Mouse (Mus musculus) R1 (cell line): ENCODE measurements around the gene Atp6v1g1.

ENCODE experiments used
- DNase-seq: peaks from one replicate; pipeline ENCODE4 v3.0.0-alpha.2; 2018; ENCODE audit warnings: low read depth, low spot score

The Atp6v1g1 gene

DNA sequence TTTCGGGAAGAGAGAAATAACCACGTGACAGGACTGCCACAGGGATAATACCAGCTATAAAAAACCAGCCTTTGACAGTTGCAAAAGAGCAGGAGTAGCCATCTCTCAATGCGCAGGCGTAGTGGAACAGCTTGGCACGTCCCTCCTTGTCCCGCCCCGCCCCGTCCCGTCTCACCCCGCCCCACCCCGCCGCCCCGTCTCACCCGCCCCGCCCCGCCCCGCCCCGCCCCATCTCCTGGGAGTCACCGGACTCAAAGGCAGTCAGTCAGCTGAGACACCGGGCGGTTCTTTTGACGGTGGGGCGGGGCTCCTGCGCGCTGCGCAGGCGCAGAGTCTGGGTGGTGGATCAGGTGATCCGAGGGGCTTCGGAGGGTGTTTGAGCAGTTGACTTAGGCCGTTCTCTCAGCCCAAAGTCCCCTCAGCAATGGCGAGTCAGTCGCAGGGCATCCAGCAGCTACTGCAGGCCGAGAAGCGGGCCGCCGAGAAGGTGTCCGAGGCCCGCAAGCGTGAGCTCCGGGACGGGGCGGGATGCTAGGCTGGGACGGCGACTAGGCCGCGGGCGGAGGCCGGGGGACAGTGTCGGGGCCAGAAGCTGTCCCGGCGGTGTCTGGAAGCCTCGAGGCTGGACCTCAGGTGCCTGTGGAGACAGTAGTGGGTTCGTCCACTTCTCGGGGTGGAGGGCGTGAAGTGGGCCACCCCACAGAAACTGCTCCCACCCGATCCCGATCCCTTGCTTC, at the start of gene Atp6v1g1:
TSS of gene Atp6v1g1 (plus strand) at position 279 of the 737 bp plus-strand sequence.
- DNase-seq: peak; percentile 94

DNA sequence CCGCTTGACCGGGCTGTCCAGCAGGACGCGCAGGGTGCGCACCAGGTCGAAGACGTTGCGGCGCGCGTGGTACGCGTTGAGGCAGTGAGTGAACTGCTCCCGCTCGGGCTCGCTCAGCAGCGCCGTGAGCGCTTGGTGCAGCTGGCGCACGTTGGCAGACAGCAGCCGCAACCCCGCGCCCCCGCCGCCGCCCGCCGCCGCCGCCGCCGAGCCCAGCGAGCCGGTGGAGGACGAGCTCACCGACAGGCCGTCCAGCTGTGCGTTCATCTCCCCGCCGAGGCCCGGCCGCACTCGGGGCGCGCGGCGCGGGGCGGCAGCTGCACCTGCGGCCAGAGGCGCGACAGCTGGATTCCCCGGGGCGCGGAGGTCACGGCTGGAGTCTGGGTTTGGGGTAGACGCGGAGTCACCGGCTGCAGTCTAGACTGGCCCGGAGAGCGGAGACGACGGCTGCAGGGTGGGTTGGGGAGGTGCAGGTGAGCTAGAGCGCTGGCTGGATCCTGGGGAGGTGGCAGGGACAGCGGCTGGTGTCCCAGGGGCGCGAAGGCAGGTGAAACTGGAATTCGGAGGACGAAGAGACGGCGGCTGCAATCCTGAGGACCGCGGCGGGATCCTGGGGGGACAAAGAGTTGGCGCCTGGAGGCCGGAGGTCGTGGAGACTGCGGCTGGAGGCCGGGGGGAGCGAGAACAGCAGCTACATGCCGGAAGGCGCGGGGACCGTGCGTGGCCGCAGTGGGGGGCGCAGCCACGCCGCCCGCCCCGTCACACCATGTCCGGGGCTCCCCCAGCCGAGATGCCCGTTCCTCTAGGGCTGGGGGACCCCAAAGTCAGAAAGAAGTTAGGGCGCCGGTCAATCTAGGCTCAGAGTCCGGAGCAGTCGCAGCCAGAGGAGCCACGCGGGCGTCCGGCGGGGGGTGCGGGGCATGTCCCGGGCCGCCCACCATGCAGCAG, 49.3 kb upstream of the Atp6v1g1 start:
- DNase-seq: peak; percentile 57

DNA sequence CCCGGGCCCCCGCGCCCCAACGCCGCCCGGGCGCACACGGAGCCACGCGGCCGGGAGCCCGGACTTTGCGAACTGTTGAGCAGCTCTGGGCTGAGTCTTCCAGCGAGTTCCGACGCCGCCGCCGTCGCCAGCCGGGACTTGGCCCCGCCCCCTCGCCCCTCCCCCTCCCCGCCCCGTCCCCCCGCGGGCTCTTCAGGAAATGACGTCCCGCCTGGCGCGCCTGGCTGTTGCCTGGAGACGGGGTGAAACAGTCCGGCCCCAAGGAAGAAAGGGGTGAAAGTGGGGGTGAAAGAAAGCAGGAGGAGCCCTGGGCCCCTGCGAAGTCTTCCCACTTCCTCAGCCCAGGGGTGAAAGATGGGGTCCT, 48.7 kb upstream of the Atp6v1g1 start, which contains the start of gene Whrn:
TSS of gene Whrn (minus strand) at position 77 of the 364 bp plus-strand sequence.
- DNase-seq: peak; percentile 84

- DNase-seq: no peak
Observed at GRCm38 (mm10) chr4:63496312-63496711, 48.3 kb upstream of the Atp6v1g1 start.

DNA sequence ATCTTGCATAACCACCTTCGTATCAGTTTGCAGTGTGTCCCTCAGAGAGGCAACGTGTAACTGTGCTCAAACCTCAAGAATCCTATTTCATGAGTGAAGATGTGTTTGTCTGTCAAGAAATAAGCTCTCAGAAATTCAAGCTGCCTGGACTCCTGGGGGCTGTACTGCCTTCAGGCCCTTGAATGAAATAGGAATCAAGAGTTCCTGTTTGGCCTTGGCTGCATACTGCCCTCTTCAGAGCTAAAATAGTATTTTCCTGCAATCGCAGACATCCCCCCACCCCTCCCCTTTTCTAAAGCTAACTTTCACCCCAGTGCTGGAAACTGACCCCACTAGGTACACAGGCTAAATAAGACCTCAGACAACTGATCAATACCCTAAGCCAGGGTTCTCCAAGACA, 46.2 kb upstream of the Atp6v1g1 start:
- no peak for DNase-seq

- no peak for DNase-seq
Observed at GRCm38 (mm10) chr4:63501050-63501449, 43.5 kb upstream of the Atp6v1g1 start.

- DNase-seq: no peak
Observed at GRCm38 (mm10) chr4:63503949-63504348, 40.6 kb upstream of the Atp6v1g1 start.

GRCm38 (mm10) chr4:63507478-63507877, 37.1 kb upstream of the Atp6v1g1 start:
- DNase-seq: no peak

- DNase-seq: peak; percentile 69
Observed at GRCm38 (mm10) chr4:63508232-63508631, 36.3 kb upstream of the Atp6v1g1 start.

- DNase-seq: no peak
Observed at GRCm38 (mm10) chr4:63512921-63513320, 31.7 kb upstream of the Atp6v1g1 start.

- peak; percentile 12 for DNase-seq
Observed at GRCm38 (mm10) chr4:63514454-63514984, 30.1 kb upstream of the Atp6v1g1 start.

- no peak for DNase-seq
Observed at GRCm38 (mm10) chr4:63515021-63515420, 29.6 kb upstream of the Atp6v1g1 start.

DNA sequence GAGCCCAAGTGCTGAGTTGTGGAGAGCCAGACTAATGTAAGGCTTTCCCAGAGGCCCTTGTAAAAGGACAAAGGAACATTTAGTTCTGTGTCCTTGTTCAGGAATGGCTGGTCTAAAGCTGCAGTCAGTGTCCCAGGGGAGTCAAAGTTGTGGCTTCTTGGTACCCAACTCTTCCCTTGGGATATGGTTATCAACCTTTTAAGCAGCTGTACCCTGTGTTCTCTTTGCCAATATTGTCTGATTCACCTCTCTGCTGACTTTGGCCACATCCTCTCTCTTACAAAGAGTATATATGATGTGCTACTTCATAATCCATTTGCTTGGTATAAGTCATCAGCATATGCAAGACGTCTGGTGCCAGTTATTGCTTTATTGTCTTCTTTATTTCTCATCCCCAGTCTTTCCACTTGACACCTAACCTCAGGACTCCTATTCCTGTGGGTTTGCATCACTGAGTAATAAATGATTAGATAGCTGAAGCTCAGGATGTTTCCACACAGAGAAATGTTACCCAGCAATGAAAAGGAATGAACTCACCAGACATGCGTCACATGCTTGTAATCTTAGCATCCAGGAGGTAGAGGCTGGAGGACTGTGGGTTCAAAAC, 22.7 kb upstream of the Atp6v1g1 start:
- DNase-seq: no peak

DNA sequence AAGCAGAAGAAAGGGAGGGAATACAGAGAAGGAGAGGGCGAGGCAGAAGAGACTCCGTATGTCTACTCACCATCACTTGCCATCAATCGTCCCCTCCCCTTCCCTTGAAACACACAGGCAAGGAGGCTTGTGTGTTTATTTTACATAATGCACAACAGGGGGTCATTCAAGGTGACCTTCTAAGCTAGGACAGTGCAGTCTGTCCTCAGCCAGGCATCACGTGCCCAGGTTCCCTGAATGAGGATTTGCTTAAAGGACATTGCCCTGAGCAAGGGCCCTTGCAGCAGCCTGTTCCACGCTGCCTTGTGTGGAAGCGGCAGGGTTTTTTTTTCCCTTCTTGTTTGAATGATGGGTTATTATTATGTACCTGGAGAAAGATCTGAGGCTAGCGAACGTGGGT, 19.1 kb upstream of the Atp6v1g1 start:
- peak; percentile 74 for DNase-seq

- no peak for DNase-seq
Observed at GRCm38 (mm10) chr4:63528946-63529345, 15.6 kb upstream of the Atp6v1g1 start.

DNA sequence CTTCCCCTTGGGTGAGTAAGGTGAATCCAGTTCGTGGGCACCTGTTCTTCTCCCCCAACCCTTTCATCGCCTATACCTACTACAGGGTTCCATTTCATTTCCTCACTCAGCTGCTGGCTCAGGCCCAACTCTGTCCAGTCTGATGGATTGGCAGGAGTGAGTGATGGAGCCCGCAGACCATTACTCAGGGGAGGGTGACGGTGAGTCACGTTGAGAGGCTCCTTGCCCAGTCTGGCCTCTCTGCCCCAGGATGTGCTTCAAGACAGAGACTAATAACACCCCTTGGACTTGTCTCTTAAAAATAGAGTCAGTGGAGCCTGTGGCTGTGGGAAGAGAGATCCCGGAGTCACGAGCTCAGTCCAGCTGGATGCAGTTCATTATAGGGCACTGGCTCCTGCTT, 14.2 kb upstream of the Atp6v1g1 start:
- DNase-seq: no peak

DNA sequence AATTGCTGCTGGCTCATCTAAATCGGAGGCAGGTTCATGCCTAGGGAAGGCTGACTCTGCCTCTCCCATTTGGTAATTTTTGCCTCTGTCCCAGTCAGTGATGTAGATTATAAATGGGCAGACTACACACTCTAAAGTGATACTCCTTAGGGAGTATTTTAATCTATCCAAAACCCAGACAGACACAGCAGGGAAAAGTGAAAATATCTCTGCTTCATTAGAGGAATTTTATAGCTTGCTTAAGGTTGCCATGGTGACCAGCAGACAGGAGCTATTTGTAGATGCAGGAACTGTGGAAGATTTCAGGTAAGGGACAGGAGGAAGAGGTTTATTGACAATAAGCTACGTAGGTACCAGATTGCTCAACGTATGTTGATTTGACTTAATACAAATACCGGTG, 7.0 kb upstream of the Atp6v1g1 start:
- no peak for DNase-seq

GRCm38 (mm10) chr4:63542209-63542608, 2.4 kb upstream of the Atp6v1g1 start:
- DNase-seq: no peak

GRCm38 (mm10) chr4:63543746-63544493, 652 bp upstream of the Atp6v1g1 start:
- DNase-seq: no peak

GRCm38 (mm10) chr4:63545231-63545958, 823 bp downstream of the Atp6v1g1 start:
- DNase-seq: peak; percentile 10
